Mouse (Mus musculus): ENCODE data around the gene Kcnk10.

Gene Kcnk10

GRCm38 (mm10) chr12:98519866-98520567, 58.1 kb downstream of the Kcnk10 start:
- DNase-seq (ENCODE audit: low spot score): no peak

- no peak for DNase-seq (ENCODE audit: low spot score)
Observed at GRCm38 (mm10) chr12:98505601-98506000, 72.5 kb downstream of the Kcnk10 start.

GRCm38 (mm10) chr12:98501528-98502280, 76.4 kb downstream of the Kcnk10 start:
- DNase-seq (ENCODE audit: low spot score): no peak

GRCm38 (mm10) chr12:98501045-98501444, 77.1 kb downstream of the Kcnk10 start:
- no peak for DNase-seq (ENCODE audit: low spot score)

- DNase-seq (ENCODE audit: low spot score): no peak
Observed at GRCm38 (mm10) chr12:98481460-98481859, 96.7 kb downstream of the Kcnk10 start.

GRCm38 (mm10) chr12:98481048-98481447, 97.1 kb downstream of the Kcnk10 start:
- DNase-seq (ENCODE audit: low spot score): no peak

- DNase-seq (ENCODE audit: low spot score): no peak
Observed at GRCm38 (mm10) chr12:98477673-98478461, 100.2 kb downstream of the Kcnk10 start.

GRCm38 (mm10) chr12:98471232-98471631, 106.9 kb downstream of the Kcnk10 start:
- no peak for DNase-seq (ENCODE audit: low spot score)

- DNase-seq (ENCODE audit: low spot score): no peak
Observed at GRCm38 (mm10) chr12:98470097-98470496, 108.0 kb downstream of the Kcnk10 start.

GRCm38 (mm10) chr12:98467793-98468192, 110.3 kb downstream of the Kcnk10 start:
- no peak for DNase-seq (ENCODE audit: low spot score)

GRCm38 (mm10) chr12:98459889-98460288, 118.2 kb downstream of the Kcnk10 start:
- no peak for DNase-seq (ENCODE audit: low spot score)

- DNase-seq (ENCODE audit: low spot score): no peak
Observed at GRCm38 (mm10) chr12:98458944-98459343, 119.2 kb downstream of the Kcnk10 start.

GRCm38 (mm10) chr12:98458516-98458915, 119.6 kb downstream of the Kcnk10 start:
- no peak for DNase-seq (ENCODE audit: low spot score)

- DNase-seq (ENCODE audit: low spot score): no peak
Observed at GRCm38 (mm10) chr12:98453161-98453560, 124.9 kb downstream of the Kcnk10 start.

- no peak for DNase-seq (ENCODE audit: low spot score)
Observed at GRCm38 (mm10) chr12:98452646-98453045, 125.5 kb downstream of the Kcnk10 start.

GRCm38 (mm10) chr12:98445637-98446036, 132.5 kb downstream of the Kcnk10 start:
- DNase-seq (ENCODE audit: low spot score): no peak

GRCm38 (mm10) chr12:98444860-98445259, 133.2 kb downstream of the Kcnk10 start:
- DNase-seq (ENCODE audit: low spot score): no peak

GRCm38 (mm10) chr12:98443754-98444153, 134.4 kb downstream of the Kcnk10 start:
- no peak for DNase-seq (ENCODE audit: low spot score)

GRCm38 (mm10) chr12:98438080-98438479, 140.0 kb downstream of the Kcnk10 start:
- no peak for DNase-seq (ENCODE audit: low spot score)

GRCm38 (mm10) chr12:98430683-98431082, 147.4 kb downstream of the Kcnk10 start:
- DNase-seq (ENCODE audit: low spot score): no peak

- DNase-seq (ENCODE audit: low spot score): no peak
Observed at GRCm38 (mm10) chr12:98421340-98421739, 156.8 kb downstream of the Kcnk10 start.

- DNase-seq (ENCODE audit: low spot score): no peak
Observed at GRCm38 (mm10) chr12:98419849-98420248, 158.3 kb downstream of the Kcnk10 start.

- no peak for DNase-seq (ENCODE audit: low spot score)
Observed at GRCm38 (mm10) chr12:98409580-98409979, 168.5 kb downstream of the Kcnk10 start.
